Mouse (Mus musculus): ENCODE data around the gene Ccna2.

DNA sequence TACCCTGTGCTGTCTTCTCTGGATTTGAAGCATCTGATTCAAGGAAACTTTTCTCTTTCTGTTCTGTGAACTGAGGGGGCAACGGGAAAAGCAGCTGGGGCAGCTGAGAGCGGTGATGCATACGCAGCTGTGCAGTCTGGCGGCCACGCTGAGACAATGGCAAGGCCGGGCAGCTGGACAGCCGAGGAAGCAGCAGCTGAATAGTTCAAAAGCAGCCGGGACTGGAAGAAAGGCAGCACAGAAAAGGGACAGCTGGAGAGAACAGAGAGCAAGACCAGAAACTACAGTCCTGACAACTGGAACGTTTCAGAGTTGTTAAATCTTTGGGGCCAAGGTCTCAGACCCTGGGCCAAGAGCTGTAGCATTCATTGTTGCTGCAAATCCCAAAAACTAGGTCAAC is 20.6 kb downstream of the Ccna2 start:
- TF ChIP-seq POLR2A (IDR thresholded peaks at IDR 0.05; ENCODE audit: borderline replicate concordance, control insufficient read depth, low read depth, low read length) (no peak), CTCF (IDR thresholded peaks at IDR 0.05; ENCODE audit: control insufficient read depth, insufficient read depth, low read length) (no peak)

Data from bone marrow, adult 2 months (tissue).